Mouse (Mus musculus) T-cell, adult 66 days (primary cell): ENCODE measurements around the gene Arhgef16. TPM values are rescaled to one million over a fixed set of nuclear protein-coding genes. Genes with fewer than 3 reads are reported as not detected.

ENCODE experiments used
- total RNA-seq, 2 experiments: library from RNA; stranded (reverse); gene quantifications; 3 replicates in 1 of 2; 4 replicates in 1 of 2; pipeline ENCODE4 v1.2.4; 2023

The Arhgef16 gene
- total RNA-seq: under 1 TPM; 0.20 to 0.24 TPM

GRCm38 (mm10) chr4:154301466-154301881 lies at the start of gene Arhgef16:
Gene Arhgef16 (minus strand): TSS chr4:154301676.

GRCm38 (mm10) chr4:154335761-154336160 lies 34.3 kb upstream of the Arhgef16 start, which contains the start of gene B230104I21Rik:
Gene B230104I21Rik (plus strand): TSS chr4:154336127.

Other genes with a start within 250 kb of the Arhgef16 start
- gene Trp73, start 161.5 kb downstream of the Arhgef16 start, total RNA-seq: not detected
- 10 to 100 TPM; 18.6 to 21.9 TPM for gene Wrap73, start 159.3 kb downstream of the Arhgef16 start, total RNA-seq
- gene Tprgl, start 141.0 kb downstream of the Arhgef16 start, total RNA-seq: 100 to 1,000 TPM; 179 to 184 TPM
- under 1 TPM in 1 of 2 experiments, not detected in 1; 0.09 TPM for gene Megf6, start 130.9 kb downstream of the Arhgef16 start, total RNA-seq
- gene B230104I21Rik, start 34.5 kb upstream of the Arhgef16 start, total RNA-seq: not detected